Mouse (Mus musculus) gastrocnemius, adult 18-20 months (tissue): ENCODE measurements at regions not wholly inside any gene's neighbourhood (a gene's known extent, or its start where the extent isn't known, plus 50 kb on each side); places are given as distances from the start of the nearest gene placed in this dataset.

Experiments used
- DNase-seq: peaks from one replicate; pipeline ENCODE4 v3.0.0; 2021; ENCODE audit warnings: low spot score

- DNase-seq: no peak
These were observed 72.4 kb upstream of the Pgrmc2 start for GRCm38 (mm10) chr3:41155132-41155760.

- DNase-seq: no peak
These were observed 71.6 kb upstream of the Pgrmc2 start for GRCm38 (mm10) chr3:41154402-41154801.

GRCm38 (mm10) chr3:41151989-41152388 lies 69.1 kb upstream of the Pgrmc2 start:
- no peak for DNase-seq

GRCm38 (mm10) chr3:41140391-41140790 lies 57.5 kb upstream of the Pgrmc2 start:
- DNase-seq: no peak

GRCm38 (mm10) chr3:41137931-41138330 lies 55.1 kb upstream of the Pgrmc2 start:
- no peak for DNase-seq

GRCm38 (mm10) chr3:41132889-41133288 lies 50.0 kb upstream of the Pgrmc2 start:
- no peak for DNase-seq
